Mouse (Mus musculus): ENCODE results near the gene Rbfox2. TPM values are rescaled to one million over a fixed set of nuclear protein-coding genes. Genes with fewer than 3 reads are reported as not detected.

Rbfox2 gene
- polyA plus RNA-seq (2015; fragmentation: Nextera tagmentation; extraction: Ambion mirVana), result 54.6 and 61.2 TPM in 2 replicates

GRCm38 (mm10) chr15:77306547-77307261 is at the start of gene Rbfox2:
Gene Rbfox2 (minus strand): TSS chr15:77307004.
- peak within 1 kb of the TSS; percentile 98 for H3K9ac ChIP-seq
- peak within 1 kb of the TSS; percentile 64 for H3K4me2 ChIP-seq
- no peaks in the 10 kb centered on the region for H3K27me3 ChIP-seq
- peaks cover 30% of the 10 kb centered on the region for H3K4me1 ChIP-seq (replicated peaks)
- H3K36me3 ChIP-seq, result no peaks in the 10 kb centered on the region
- no peaks in the 10 kb centered on the region for H3K9me3 ChIP-seq (replicated peaks)
- peak within 1 kb of the TSS; percentile 82 for H3K4me3 ChIP-seq
- ATAC-seq (replicated peaks; ENCODE audit: insufficient number of reproducible peaks, insufficient read depth, low FRiP score, low read depth), result peak; percentile 95
- peak within 1 kb of the TSS; percentile 100 for H3K27ac ChIP-seq
- 1% methylated on average over 87 of the region's 90 CpGs for WGBS

- Histone ChIP-seq H3K9me3 (replicated peaks) (no peaks in the 10 kb centered on the region), H3K27ac (peak overlapping the region; percentile 34), H3K4me3 (peak overlapping the region; percentile 12)
Measured at GRCm38 (mm10) chr15:77356248-77356810, 49.5 kb upstream of the Rbfox2 start.

GRCm38 (mm10) chr15:77354848-77355551 is 48.2 kb upstream of the Rbfox2 start:
- Histone ChIP-seq H3K4me1 (replicated peaks) (peaks cover 43% of the 10 kb centered on the region), H3K9ac (no peak overlapping the region), H3K9me3 (replicated peaks) (no peaks in the 10 kb centered on the region), H3K27me3 (no peaks in the 10 kb centered on the region), H3K4me3 (no peak overlapping the region), H3K36me3 (no peaks in the 10 kb centered on the region), H3K4me2 (no peak overlapping the region), H3K27ac (peak overlapping the region; percentile 66)
- WGBS, result 64% methylated on average over 6 of the region's 6 CpGs
- ATAC-seq (replicated peaks; ENCODE audit: insufficient number of reproducible peaks, insufficient read depth, low FRiP score, low read depth), result no peak

More at GRCm38 (mm10) chr15:77356248-77356810, 49.5 kb upstream of the Rbfox2 start:
- Histone ChIP-seq H3K27me3 (no peaks in the 10 kb centered on the region), H3K4me2 (peak overlapping the region; percentile 52), H3K36me3 (no peaks in the 10 kb centered on the region), H3K9ac (no peak overlapping the region), H3K4me1 (replicated peaks) (peaks cover 43% of the 10 kb centered on the region)
- WGBS, result 4% methylated on average over 11 of the region's 11 CpGs
- ATAC-seq (replicated peaks; ENCODE audit: insufficient number of reproducible peaks, insufficient read depth, low FRiP score, low read depth), result peak; percentile 50

GRCm38 (mm10) chr15:77354496-77354847 is 47.7 kb upstream of the Rbfox2 start:
- H3K27ac ChIP-seq, result peak overlapping the region; percentile 66
- no peaks in the 10 kb centered on the region for H3K9me3 ChIP-seq (replicated peaks)
- WGBS, result 36% methylated on average over 4 of the region's 4 CpGs
- no peak overlapping the region for H3K4me2 ChIP-seq
- no peaks in the 10 kb centered on the region for H3K27me3 ChIP-seq
- H3K36me3 ChIP-seq, result no peaks in the 10 kb centered on the region
- H3K9ac ChIP-seq, result no peak overlapping the region
- peaks cover 43% of the 10 kb centered on the region for H3K4me1 ChIP-seq (replicated peaks)
- ATAC-seq (replicated peaks; ENCODE audit: insufficient number of reproducible peaks, insufficient read depth, low FRiP score, low read depth), result no peak
- H3K4me3 ChIP-seq, result no peak overlapping the region

GRCm38 (mm10) chr15:77353764-77354163 is 47.0 kb upstream of the Rbfox2 start:
- H3K36me3 ChIP-seq, result no peaks in the 10 kb centered on the region
- ATAC-seq (replicated peaks; ENCODE audit: insufficient number of reproducible peaks, insufficient read depth, low FRiP score, low read depth), result no peak
- H3K9ac ChIP-seq, result no peak overlapping the region
- WGBS, result 14% methylated on average over 4 of the region's 4 CpGs
- H3K4me3 ChIP-seq, result no peak overlapping the region
- no peaks in the 10 kb centered on the region for H3K9me3 ChIP-seq (replicated peaks)
- H3K4me2 ChIP-seq, result no peak overlapping the region
- peaks cover 39% of the 10 kb centered on the region for H3K4me1 ChIP-seq (replicated peaks)
- H3K27ac ChIP-seq, result no peak overlapping the region
- H3K27me3 ChIP-seq, result no peaks in the 10 kb centered on the region

- H3K4me1 ChIP-seq (replicated peaks), result peaks cover 36% of the 10 kb centered on the region
- no peak overlapping the region for H3K27ac ChIP-seq
- H3K4me2 ChIP-seq, result no peak overlapping the region
- no peak for ATAC-seq (replicated peaks; ENCODE audit: insufficient number of reproducible peaks, insufficient read depth, low FRiP score, low read depth)
- no peaks in the 10 kb centered on the region for H3K9me3 ChIP-seq (replicated peaks)
- H3K27me3 ChIP-seq, result no peaks in the 10 kb centered on the region
- H3K9ac ChIP-seq, result no peak overlapping the region
- WGBS, result 68% methylated on average over 7 of the region's 7 CpGs
- no peak overlapping the region for H3K4me3 ChIP-seq
- H3K36me3 ChIP-seq, result no peaks in the 10 kb centered on the region
Measured at GRCm38 (mm10) chr15:77352863-77353262, 46.1 kb upstream of the Rbfox2 start.

- H3K4me3 ChIP-seq, result no peak overlapping the region
- 83% methylated on average over 7 of the region's 7 CpGs for WGBS
- no peak overlapping the region for H3K4me2 ChIP-seq
- ATAC-seq (replicated peaks; ENCODE audit: insufficient number of reproducible peaks, insufficient read depth, low FRiP score, low read depth), result no peak
- H3K4me1 ChIP-seq (replicated peaks), result peaks cover 14% of the 10 kb centered on the region
- H3K27me3 ChIP-seq, result no peaks in the 10 kb centered on the region
- no peak overlapping the region for H3K27ac ChIP-seq
- no peak overlapping the region for H3K9ac ChIP-seq
- no peaks in the 10 kb centered on the region for H3K36me3 ChIP-seq
- no peaks in the 10 kb centered on the region for H3K9me3 ChIP-seq (replicated peaks)
Measured at GRCm38 (mm10) chr15:77350117-77350516, 43.3 kb upstream of the Rbfox2 start.

- 72% methylated on average over 7 of the region's 7 CpGs for WGBS
- H3K9ac ChIP-seq, result no peak overlapping the region
- H3K4me2 ChIP-seq, result no peak overlapping the region
- H3K4me1 ChIP-seq (replicated peaks), result peaks cover 18% of the 10 kb centered on the region
- H3K9me3 ChIP-seq (replicated peaks), result no peaks in the 10 kb centered on the region
- no peaks in the 10 kb centered on the region for H3K36me3 ChIP-seq
- no peaks in the 10 kb centered on the region for H3K27me3 ChIP-seq
- 0 out of 2 replicates have a peak overlapping the region, but pooled peaks have one; percentile 2 for H3K27ac ChIP-seq
- H3K4me3 ChIP-seq, result no peak overlapping the region
- ATAC-seq (replicated peaks; ENCODE audit: insufficient number of reproducible peaks, insufficient read depth, low FRiP score, low read depth), result no peak
Measured at GRCm38 (mm10) chr15:77348146-77348545, 41.3 kb upstream of the Rbfox2 start.

GRCm38 (mm10) chr15:77344127-77345125 is 37.6 kb upstream of the Rbfox2 start:
- Histone ChIP-seq H3K36me3 (no peaks in the 10 kb centered on the region), H3K9ac (peak overlapping the region; percentile 34), H3K4me1 (replicated peaks) (peaks cover 29% of the 10 kb centered on the region), H3K27me3 (no peaks in the 10 kb centered on the region), H3K9me3 (replicated peaks) (no peaks in the 10 kb centered on the region), H3K4me3 (peak overlapping the region; percentile 35), H3K4me2 (peak overlapping the region; percentile 64), H3K27ac (peak overlapping the region; percentile 86)
- ATAC-seq (replicated peaks; ENCODE audit: insufficient number of reproducible peaks, insufficient read depth, low FRiP score, low read depth), result peak; percentile 67
- 30% methylated on average over 17 of the region's 17 CpGs for WGBS

- Histone ChIP-seq H3K27me3 (no peaks in the 10 kb centered on the region), H3K9me3 (replicated peaks) (no peaks in the 10 kb centered on the region), H3K4me3 (peak overlapping the region; percentile 35), H3K36me3 (no peaks in the 10 kb centered on the region), H3K4me2 (peak overlapping the region; percentile 64), H3K27ac (peak overlapping the region; percentile 86), H3K9ac (peak overlapping the region; percentile 47), H3K4me1 (replicated peaks) (peaks cover 29% of the 10 kb centered on the region)
- peak; percentile 87 for ATAC-seq (replicated peaks; ENCODE audit: insufficient number of reproducible peaks, insufficient read depth, low FRiP score, low read depth)
- WGBS, result 3% methylated on average over 13 of the region's 13 CpGs
Measured at GRCm38 (mm10) chr15:77343527-77344091, 36.8 kb upstream of the Rbfox2 start.

Data from heart, embryonic 15.5 days (tissue).